Mouse (Mus musculus) macrophage (primary cell): Measurements from ENCODE around the gene 1810049J17Rik. TPM values are rescaled to one million over a fixed set of nuclear protein-coding genes. Genes with fewer than 3 reads are reported as not detected.
"Not testable (repeated sequence)": the region's sequence is repeated elsewhere in the genome, so short reads cannot be mapped to it uniquely, and the experiment has no call there.

Experiments used
- H3K27ac ChIP-seq: fragments of 350-480 bp; formaldehyde crosslinking; 2 replicates; pipeline ENCODE4 v1.9.0; 2021
- H3K36me3 ChIP-seq: fragments of 350-480 bp; formaldehyde crosslinking; 2 replicates; pipeline ENCODE4 v1.9.0; 2021; ENCODE audit errors: inconsistent target
- H3K4me3 ChIP-seq: fragments of 350-480 bp; formaldehyde crosslinking; 2 replicates; pipeline ENCODE4 v1.9.0; 2021; ENCODE audit errors: inconsistent target
- H3K79me2 ChIP-seq: fragments of 350-480 bp; formaldehyde crosslinking; 2 replicates; pipeline ENCODE4 v1.9.0; 2021; ENCODE audit errors: inconsistent target
- WGBS: methylation state at CpG from one replicate; pipeline ENCODE4 v1.1.7; 2026; ENCODE audit warnings: inconsistent platforms; ENCODE audit not compliant: missing documents; 5-methylcytosine and 5-hydroxymethylcytosine counted together
- polyA plus RNA-seq: library from polyadenylated mRNA; stranded (reverse); fragments of 250-400 nt; gene quantifications from 3 replicates; pipeline ENCODE4 v1.2.4, GENCODE M21; 2018; ENCODE audit warnings: inconsistent platforms
- total RNA-seq, 78 experiments: library from RNA; depleted of rRNA; stranded (reverse); fragments of 250-400 nt; gene quantifications; 1 replicate in 9 of 78; 2 replicates in 24 of 78; 3 replicates in 43 of 78; 4 replicates in 2 of 78; pipeline ENCODE4 v1.2.4; 2018; ENCODE audit warnings: inconsistent platforms in 56 of 78

Gene 1810049J17Rik
- 10 to 100 TPM in 1 of 26 experiments, 1 to 10 TPM in 12, not detected in 13; 1.7 to 18.1 (median 3.8) TPM for total RNA-seq (2018; cell fraction: chromatin; rRNA removed)
- 10 to 100 TPM in 1 of 26 experiments, 1 to 10 TPM in 24, under 1 TPM in 1; 0.99 to 10.9 (median 3.3) TPM for total RNA-seq (2018; cell fraction: cytosol; rRNA removed)
- total RNA-seq (2018; cell fraction: nucleus; rRNA removed) = 10 to 100 TPM in 1 of 26 experiments, 1 to 10 TPM in 15, not detected in 10; 2.0 to 11.9 (median 6.3) TPM
- polyA plus RNA-seq = 1.7 to 3.2 TPM (median 2.3 TPM) in 3 replicates

GRCm38 (mm10) chr15:12321788-12322621 is at the start of gene 1810049J17Rik:
Gene 1810049J17Rik, minus strand, starts transcription at chr15:12321899.
- under 1% methylated on average over 65 of the region's 70 CpGs for WGBS
- Histone ChIP-seq H3K36me3 (no peaks in the 10 kb centered on the region), H3K27ac (peak within 1 kb of the TSS; percentile 75), H3K4me3 (peak within 1 kb of the TSS; percentile 89), H3K79me2 (peaks cover 52% of the 10 kb centered on the region)

- no peak overlapping the region for H3K27ac ChIP-seq
- WGBS = 10% methylated on average over 8 of the region's 8 CpGs
- no peak overlapping the region for H3K4me3 ChIP-seq
- no peaks in the 10 kb centered on the region for H3K79me2 ChIP-seq
- no peaks in the 10 kb centered on the region for H3K36me3 ChIP-seq
Observed at GRCm38 (mm10) chr15:12371183-12371582, 49.5 kb upstream of the 1810049J17Rik start.

- no peak overlapping the region for H3K27ac ChIP-seq
- no peaks in the 10 kb centered on the region for H3K36me3 ChIP-seq
- WGBS = 90% methylated on average over 3 of the region's 3 CpGs
- H3K79me2 ChIP-seq = no peaks in the 10 kb centered on the region
- H3K4me3 ChIP-seq = no peak overlapping the region
Observed at GRCm38 (mm10) chr15:12370096-12370495, 48.4 kb upstream of the 1810049J17Rik start.

GRCm38 (mm10) chr15:12368850-12369249 is 47.2 kb upstream of the 1810049J17Rik start:
- no peak overlapping the region for H3K27ac ChIP-seq
- H3K4me3 ChIP-seq = no peak overlapping the region
- H3K36me3 ChIP-seq = no peaks in the 10 kb centered on the region
- WGBS = 90% methylated on average over 4 of the region's 4 CpGs
- no peaks in the 10 kb centered on the region for H3K79me2 ChIP-seq

- Histone ChIP-seq H3K36me3 (no peaks in the 10 kb centered on the region), H3K79me2 (no peaks in the 10 kb centered on the region), H3K4me3 (no peak overlapping the region), H3K27ac (no peak overlapping the region)
- 96% methylated on average over 11 of the region's 11 CpGs for WGBS
Observed at GRCm38 (mm10) chr15:12368357-12368756, 46.7 kb upstream of the 1810049J17Rik start.

- Histone ChIP-seq H3K36me3 (no peaks in the 10 kb centered on the region), H3K79me2 (no peaks in the 10 kb centered on the region), H3K27ac (no peak overlapping the region), H3K4me3 (no peak overlapping the region)
- 73% methylated on average over 13 of the region's 13 CpGs for WGBS
Observed at GRCm38 (mm10) chr15:12367306-12368080, 45.8 kb upstream of the 1810049J17Rik start.

- H3K79me2 ChIP-seq, H3K36me3 ChIP-seq, H3K27ac ChIP-seq, H3K4me3 ChIP-seq: not testable (repeated sequence)
- 87% methylated on average over 11 of the region's 11 CpGs for WGBS
Observed at GRCm38 (mm10) chr15:12366580-12367305, 45.0 kb upstream of the 1810049J17Rik start.

- Histone ChIP-seq H3K36me3 (no peaks in the 10 kb centered on the region), H3K27ac (no peak overlapping the region), H3K4me3 (no peak overlapping the region), H3K79me2 (no peaks in the 10 kb centered on the region)
- 70% methylated on average over 3 of the region's 3 CpGs for WGBS
Observed at GRCm38 (mm10) chr15:12366072-12366469, 44.4 kb upstream of the 1810049J17Rik start.

GRCm38 (mm10) chr15:12365416-12366071 is 43.8 kb upstream of the 1810049J17Rik start:
- Histone ChIP-seq H3K27ac (no peak overlapping the region), H3K36me3 (no peaks in the 10 kb centered on the region), H3K4me3 (no peak overlapping the region), H3K79me2 (no peaks in the 10 kb centered on the region)
- WGBS = 95% methylated on average over 15 of the region's 15 CpGs

GRCm38 (mm10) chr15:12364096-12364495 is 42.4 kb upstream of the 1810049J17Rik start:
- no peaks in the 10 kb centered on the region for H3K36me3 ChIP-seq
- 89% methylated on average over 4 of the region's 4 CpGs for WGBS
- no peaks in the 10 kb centered on the region for H3K79me2 ChIP-seq
- no peak overlapping the region for H3K27ac ChIP-seq
- H3K4me3 ChIP-seq = no peak overlapping the region

GRCm38 (mm10) chr15:12362701-12363040 is 41.0 kb upstream of the 1810049J17Rik start:
- H3K36me3 ChIP-seq = no peaks in the 10 kb centered on the region
- no peak overlapping the region for H3K4me3 ChIP-seq
- 96% methylated on average over 5 of the region's 6 CpGs for WGBS
- H3K27ac ChIP-seq = no peak overlapping the region
- no peaks in the 10 kb centered on the region for H3K79me2 ChIP-seq

GRCm38 (mm10) chr15:12362001-12362700 is 40.5 kb upstream of the 1810049J17Rik start:
- Histone ChIP-seq H3K27ac (no peak overlapping the region), H3K4me3 (no peak overlapping the region), H3K36me3 (no peaks in the 10 kb centered on the region), H3K79me2 (no peaks in the 10 kb centered on the region)
- WGBS = 96% methylated on average over 14 of the region's 14 CpGs

- H3K4me3 ChIP-seq = no peak overlapping the region
- H3K36me3 ChIP-seq = no peaks in the 10 kb centered on the region
- H3K27ac ChIP-seq = no peak overlapping the region
- no peaks in the 10 kb centered on the region for H3K79me2 ChIP-seq
- 92% methylated on average over 19 of the region's 19 CpGs for WGBS
Observed at GRCm38 (mm10) chr15:12360519-12361212, 39.0 kb upstream of the 1810049J17Rik start.
